Mouse (Mus musculus) inflammation-experienced regulatory T-cells, adult 6 months (primary cell): ENCODE results near the gene Myl9. TPM values are rescaled to one million over a fixed set of nuclear protein-coding genes. Genes with fewer than 3 reads are reported as not detected.
"Not testable (repeated sequence)": the region's sequence is repeated elsewhere in the genome, so short reads cannot be mapped to it uniquely, and the experiment has no call there.

Experiments used
- ATAC-seq: one replicate; pipeline ENCODE4 v1.8.0; 2017
- polyA plus RNA-seq, 3 experiments: library from polyadenylated mRNA; unstranded; fragments of 100-300 nt; shearing (Covaris generic); gene quantifications; one replicate each; pipeline ENCODE4 v1.2.1; 2017

Gene Myl9
- polyA plus RNA-seq, 3 experiments from 2014 or later, result not detected

GRCm38 (mm10) chr2:156786369-156786768 is 11.1 kb downstream of the Myl9 start:
- ATAC-seq, result not testable (repeated sequence)

- no peak for ATAC-seq
Measured at GRCm38 (mm10) chr2:156787090-156787775, 12.0 kb downstream of the Myl9 start.

- no peak for ATAC-seq
Measured at GRCm38 (mm10) chr2:156787776-156788105, 12.5 kb downstream of the Myl9 start.

GRCm38 (mm10) chr2:156788836-156789235 is 13.6 kb downstream of the Myl9 start:
- ATAC-seq, result no peak

- ATAC-seq, result no peak
Measured at GRCm38 (mm10) chr2:156798516-156798915, 23.3 kb downstream of the Myl9 start.

- ATAC-seq, result no peak
Measured at GRCm38 (mm10) chr2:156801045-156801444, 25.8 kb downstream of the Myl9 start.

GRCm38 (mm10) chr2:156802116-156802515 is 26.9 kb downstream of the Myl9 start:
- ATAC-seq, result not testable (repeated sequence)

GRCm38 (mm10) chr2:156803698-156804372 is 28.6 kb downstream of the Myl9 start:
- no peak for ATAC-seq

GRCm38 (mm10) chr2:156804589-156804988 is 29.4 kb downstream of the Myl9 start:
- no peak for ATAC-seq

- ATAC-seq, result no peak
Measured at GRCm38 (mm10) chr2:156806886-156807285, 31.7 kb downstream of the Myl9 start.

GRCm38 (mm10) chr2:156809579-156809978 is 34.4 kb downstream of the Myl9 start:
- ATAC-seq, result no peak

- no peak for ATAC-seq
Measured at GRCm38 (mm10) chr2:156810716-156811115, 35.5 kb downstream of the Myl9 start.

- no peak for ATAC-seq
Measured at GRCm38 (mm10) chr2:156811556-156811955, 36.3 kb downstream of the Myl9 start.

GRCm38 (mm10) chr2:156814344-156814801 is 39.2 kb downstream of the Myl9 start:
- ATAC-seq, result no peak

- no peak for ATAC-seq
Measured at GRCm38 (mm10) chr2:156814893-156815292, 39.7 kb downstream of the Myl9 start.

- no peak for ATAC-seq
Measured at GRCm38 (mm10) chr2:156815412-156815811, 40.2 kb downstream of the Myl9 start.

- ATAC-seq, result no peak
Measured at GRCm38 (mm10) chr2:156816116-156816515, 40.9 kb downstream of the Myl9 start.

GRCm38 (mm10) chr2:156825128-156825527 is 49.9 kb downstream of the Myl9 start:
- ATAC-seq, result not testable (repeated sequence)

Other genes starting within 250 kb of the Myl9 start
- 10 to 100 TPM; 28.5 to 34.5 (median 31.8) TPM for gene Aar2, start 227.8 kb upstream of the Myl9 start, polyA plus RNA-seq
- 10 to 100 TPM; 58.0 to 75.9 (median 74.7) TPM for gene Dlgap4, start 161.7 kb upstream of the Myl9 start, polyA plus RNA-seq
- 1 to 10 TPM; 3.1 to 9.7 (median 4.6) TPM for gene Tgif2, start 64.6 kb downstream of the Myl9 start, polyA plus RNA-seq
- 10 to 100 TPM; 13.4 to 30.1 (median 27.0) TPM for gene 4930518I15Rik, start 82.5 kb downstream of the Myl9 start, polyA plus RNA-seq
- 1 to 10 TPM; 3.3 to 4.6 (median 3.3) TPM for gene Rab5if, start 87.7 kb downstream of the Myl9 start, polyA plus RNA-seq
- gene Sla2, start 111.8 kb downstream of the Myl9 start, polyA plus RNA-seq, result 10 to 100 TPM; 55.1 to 91.5 (median 58.8) TPM
- 100 to 1,000 TPM in 2 of 3 experiments, 10 to 100 TPM in 1; 72.3 to 142 (median 105) TPM for gene Ndrg3, start 216.6 kb downstream of the Myl9 start, polyA plus RNA-seq
- 10 to 100 TPM; 10.3 to 34.2 (median 11.3) TPM for gene Dsn1, start 231.7 kb downstream of the Myl9 start, polyA plus RNA-seq